Mouse (Mus musculus) E14TG2a.4 (cell line): Measurements from ENCODE around the gene Exosc5.

Source experiments
- CTCF ChIP-seq: conservative IDR thresholded peaks from 2 replicates; pipeline ENCODE4 v1.5.1; 2014; ENCODE audit warnings: low read length
- POU5F1 ChIP-seq: IDR thresholded peaks from 2 replicates; pipeline ENCODE4 v1.6.1; 2014; ENCODE audit warnings: low read length, borderline replicate concordance

GRCm38 (mm10) chr7:25715731-25716271 is 56.8 kb downstream of the Exosc5 start:
- TF ChIP-seq CTCF (no peak), POU5F1 (no peak)
